ENCODE assay signal across 9 mouse cellular contexts in the genomic region with DNA sequence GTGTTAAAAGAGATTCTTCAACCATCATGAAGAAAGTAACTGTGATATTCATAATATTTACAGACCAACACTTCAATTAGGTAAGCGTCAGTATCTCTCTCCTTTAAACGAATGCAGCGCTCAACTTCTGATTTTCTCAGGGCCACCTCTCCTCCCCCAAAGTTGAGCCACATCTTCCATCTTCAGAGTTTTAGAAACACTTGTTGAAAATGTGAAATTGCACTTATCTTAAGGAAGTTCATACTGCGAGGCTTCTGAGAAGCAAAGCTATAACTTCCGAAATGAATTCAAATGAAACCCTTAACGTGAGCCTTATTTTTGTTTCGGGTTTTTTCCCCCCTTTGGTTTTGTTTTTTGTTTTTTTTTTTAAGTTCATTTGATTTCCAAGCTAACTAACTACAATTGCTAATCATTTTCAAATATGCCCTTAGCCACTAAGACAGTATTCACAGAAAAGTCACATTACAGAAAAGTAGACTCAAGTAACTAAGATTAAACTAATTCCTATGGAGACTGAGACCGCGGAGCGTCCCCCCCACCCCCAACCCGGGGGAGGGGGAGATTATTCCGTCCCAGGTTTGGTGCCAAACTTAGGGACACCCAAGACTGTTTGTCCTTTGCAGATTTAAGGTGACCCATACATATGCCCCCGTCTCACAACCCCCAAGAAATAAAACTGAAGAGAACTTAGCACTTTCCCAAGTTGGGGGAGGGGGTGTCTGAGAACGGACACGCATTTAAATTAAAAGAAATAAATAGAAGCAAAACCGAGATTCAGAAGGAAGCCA. TPM values are rescaled to one million over a fixed set of nuclear protein-coding genes. Genes with fewer than 3 reads are reported as not detected.
A peak's percentile ranks its signal among the peaks of the same experiment; 100 is the strongest.
DNase-seq lines count a peak whose midpoint lies in the region; ATAC-seq and TF ChIP-seq lines count a peak whose summit lies in the region.
"Had no signal": no experiment of that assay in that cellular context is flagged by ENCODE, and none has a peak within 500 bp of the region (broad histone marks: within the 10 kb centered on the region; RNA-seq: fewer than 3 reads in every experiment).

No protein-coding gene starts in this region.

- peaks cover 87% of the 10 kb centered on the region for H3K27me3 ChIP-seq in heart, embryonic 10.5 days (ENCODE audit: insufficient read depth, poor library complexity, severe bottlenecking)
- peaks cover 64% of the 10 kb centered on the region for H3K27me3 ChIP-seq in forebrain, embryonic 14.5 days (replicated peaks; ENCODE audit: control insufficient read depth, insufficient read depth, low read length)
- peaks cover 75% of the 10 kb centered on the region for H3K27me3 ChIP-seq in liver, embryonic 14.5 days (ENCODE audit: control insufficient read depth, insufficient read depth, low read length)

- H3K4me3 ChIP-seq in heart, embryonic 10.5 days: peak overlapping the region; percentile 67
- H3K4me3 ChIP-seq in forebrain, embryonic 14.5 days (ENCODE audit: low read depth, low read length): peak overlapping the region; percentile 36
- H3K4me3 ChIP-seq in liver, embryonic 14.5 days (ENCODE audit: insufficient read depth in 1 of 2, low read depth in 2 of 2, low read length in 2 of 2): peak overlapping the region in 1 of 2 experiments; percentile 17; a peak in 2 of 4 replicates

- peak overlapping the region; percentile 68 for H3K4me2 ChIP-seq in forebrain, embryonic 14.5 days (ENCODE audit: low read length)
- peak overlapping the region; percentile 41; the same call in 1 of the 2 replicates for H3K4me2 ChIP-seq in liver, embryonic 14.5 days (ENCODE audit: low read depth)

- no peak for TF ChIP-seq EP300 in liver, embryonic 14.5 days (IDR thresholded peaks at IDR 0.05; ENCODE audit: low read depth)

- no peak for TF ChIP-seq CTCF in liver, embryonic 14.5 days (IDR thresholded peaks at IDR 0.05; ENCODE audit: low read depth)

- H3K9ac ChIP-seq in forebrain, embryonic 14.5 days (ENCODE audit: low read length): peak overlapping the region; percentile 50; the same call in 1 of the 2 replicates
- no peak overlapping the region for H3K9ac ChIP-seq in liver, embryonic 14.5 days (replicated peaks)

- H3K36me3 ChIP-seq in heart, embryonic 10.5 days: no peaks in the 10 kb centered on the region
- no peaks in the 10 kb centered on the region for H3K36me3 ChIP-seq in forebrain, embryonic 14.5 days (ENCODE audit: control insufficient read depth, insufficient read depth, low read length)
- no peaks in the 10 kb centered on the region for H3K36me3 ChIP-seq in liver, embryonic 14.5 days (replicated peaks; ENCODE audit: control insufficient read depth, insufficient read depth, low read depth)

- WGBS in heart, embryonic 10.5 days: 3% methylated on average over 16 of the region's 16 CpGs
- 3% methylated on average over 16 of the region's 16 CpGs for WGBS in forebrain, embryonic 14.5 days
- 3% methylated on average over 16 of the region's 16 CpGs for WGBS in liver, embryonic 14.5 days (ENCODE audit: insufficient replicate concordance)

- peak overlapping the region; percentile 74; the same call in 1 of the 2 replicates for H3K27ac ChIP-seq in heart, embryonic 10.5 days
- H3K27ac ChIP-seq in forebrain, embryonic 14.5 days (ENCODE audit: low read depth, low read length): no peak overlapping the region
- H3K27ac ChIP-seq in liver, embryonic 14.5 days: no peak overlapping the region

- no peaks in the 10 kb centered on the region for H3K9me3 ChIP-seq in heart, embryonic 10.5 days
- H3K9me3 ChIP-seq in forebrain, embryonic 14.5 days (replicated peaks; ENCODE audit: control insufficient read depth, low read length): no peaks in the 10 kb centered on the region; the same call in 1 of the 2 replicates
- no peaks in the 10 kb centered on the region; the same call in 1 of the 2 replicates for H3K9me3 ChIP-seq in liver, embryonic 14.5 days (ENCODE audit: control insufficient read depth, low read length)

- ATAC-seq in forebrain, embryonic 14.5 days: no peak
- ATAC-seq in liver, embryonic 14.5 days (ENCODE audit: insufficient read depth): no peak

- peaks cover 7% of the 10 kb centered on the region; the same call in 1 of the 2 replicates for H3K4me1 ChIP-seq in heart, embryonic 10.5 days
- peaks cover 2% of the 10 kb centered on the region; the same call in 1 of the 2 replicates for H3K4me1 ChIP-seq in forebrain, embryonic 14.5 days (ENCODE audit: control insufficient read depth, insufficient read depth, low read length)
- no peaks in the 10 kb centered on the region; a peak in 1 of 4 replicates for H3K4me1 ChIP-seq in liver, embryonic 14.5 days (replicated peaks; ENCODE audit: control insufficient read depth in 2 of 2, insufficient read depth in 2 of 2, low read length in 1 of 2)

- no peak for DNase-seq in heart, embryonic 10.5 days (ENCODE audit: low spot score)
- DNase-seq in heart, adult 18-20 months: no peak
- DNase-seq in CD4-positive helper T cell, adult 2 months (ENCODE audit: low read depth, low spot score): peak; percentile 24
- DNase-seq in forebrain, embryonic 14.5 days (ENCODE audit: low spot score): no peak
- no peak for DNase-seq in liver, embryonic 14.5 days (ENCODE audit: low read depth in 3 of 3, low spot score in 3 of 3)
- no peak for DNase-seq in T-cell, adult 2 months (ENCODE audit: low spot score)
- DNase-seq in adrenal gland, postnatal 25 days: no peak
- no peak for DNase-seq in gastrocnemius, postnatal 4 days (ENCODE audit: low spot score in 2 of 2)

RNA-seq across cellular contexts. Expression of gene Ikzf3, which starts 0.7 kb away (rescaled TPM):
- 0.04 and 0.22 TPM in 2 replicates for polyA plus RNA-seq in heart, embryonic 10.5 days (2016; fragmentation: Nextera tagmentation; extraction: Ambion mirVana)
- 1 to 10 TPM in 1 of 2 experiments, under 1 TPM in 1; 0.89 to 5.0 TPM for total RNA-seq in heart, adult 18-20 months (2021)
- not detected in 2 replicates for polyA plus RNA-seq in forebrain, embryonic 14.5 days (2014; fragmentation: Nextera tagmentation; extraction: Ambion mirVana)
- polyA plus RNA-seq in liver, embryonic 14.5 days (2012; rRNA removed): 0.15 and 0.27 TPM in 2 replicates
- 0.05 and 0.10 TPM in 2 replicates for polyA plus RNA-seq in liver, embryonic 14.5 days (2014; fragmentation: Nextera tagmentation; extraction: Ambion mirVana)
- 0.30 TPM in 1 of 2 replicates, not detected in the other for total RNA-seq in adrenal gland, postnatal 25 days (2021)
- under 1 TPM; 0.54 to 0.74 TPM for total RNA-seq in gastrocnemius, postnatal 4 days (2021)

RNA-seq across cellular contexts. Expression of gene Zpbp2, which starts 5.8 kb away (rescaled TPM):
- 0.21 and 0.65 TPM in 2 replicates for polyA plus RNA-seq in heart, embryonic 10.5 days (2016; fragmentation: Nextera tagmentation; extraction: Ambion mirVana)
- not detected for total RNA-seq in heart, adult 18-20 months (2021)
- polyA plus RNA-seq in forebrain, embryonic 14.5 days (2014; fragmentation: Nextera tagmentation; extraction: Ambion mirVana): not detected in 2 replicates
- polyA plus RNA-seq in liver, embryonic 14.5 days (2012; rRNA removed): 0.30 and 0.44 TPM in 2 replicates
- 0.76 and 0.83 TPM in 2 replicates for polyA plus RNA-seq in liver, embryonic 14.5 days (2014; fragmentation: Nextera tagmentation; extraction: Ambion mirVana)
- total RNA-seq in adrenal gland, postnatal 25 days (2021): 0.70 TPM in 1 of 2 replicates, not detected in the other
- total RNA-seq in gastrocnemius, postnatal 4 days (2021): not detected

RNA-seq across cellular contexts. Expression of gene Ormdl3, which starts 42.1 kb away (rescaled TPM):
- polyA plus RNA-seq in heart, embryonic 10.5 days (2016; fragmentation: Nextera tagmentation; extraction: Ambion mirVana): 56.1 and 61.0 TPM in 2 replicates
- 10 to 100 TPM; 42.6 to 47.5 TPM for total RNA-seq in heart, adult 18-20 months (2021)
- polyA plus RNA-seq in forebrain, embryonic 14.5 days (2014; fragmentation: Nextera tagmentation; extraction: Ambion mirVana): 24.7 and 24.8 TPM in 2 replicates
- 23.4 and 27.4 TPM in 2 replicates for polyA plus RNA-seq in liver, embryonic 14.5 days (2012; rRNA removed)
- 6.4 and 6.8 TPM in 2 replicates for polyA plus RNA-seq in liver, embryonic 14.5 days (2014; fragmentation: Nextera tagmentation; extraction: Ambion mirVana)
- total RNA-seq in adrenal gland, postnatal 25 days (2021): 96.8 and 98.6 TPM in 2 replicates
- total RNA-seq in gastrocnemius, postnatal 4 days (2021): 10 to 100 TPM; 28.0 to 28.3 TPM

RNA-seq across cellular contexts. Expression of gene Lrrc3c, which starts 53.0 kb away (rescaled TPM):
- not detected in 2 replicates for polyA plus RNA-seq in heart, embryonic 10.5 days (2016; fragmentation: Nextera tagmentation; extraction: Ambion mirVana)
- total RNA-seq in heart, adult 18-20 months (2021): not detected
- polyA plus RNA-seq in forebrain, embryonic 14.5 days (2014; fragmentation: Nextera tagmentation; extraction: Ambion mirVana): not detected in 2 replicates
- polyA plus RNA-seq in liver, embryonic 14.5 days (2012; rRNA removed): not detected in 2 replicates
- not detected in 2 replicates for polyA plus RNA-seq in liver, embryonic 14.5 days (2014; fragmentation: Nextera tagmentation; extraction: Ambion mirVana)
- not detected in 2 replicates for total RNA-seq in adrenal gland, postnatal 25 days (2021)
- total RNA-seq in gastrocnemius, postnatal 4 days (2021): not detected
- polyA plus RNA-seq: large intestine, adult 2 months had no signal
